Mouse (Mus musculus) liver, adult 2 months (tissue): ENCODE results near the gene Gdpd4.

Experiments used
- CTCF ChIP-seq: fragments of 200-500 bp; IDR thresholded peaks from 2 replicates; pipeline ENCODE4 v1.5.1; 2011; ENCODE audit warnings: low read depth, low read length, control low read depth
- POLR2A ChIP-seq: fragments of 200-500 bp; IDR thresholded peaks from 2 replicates; pipeline ENCODE4 v1.6.1; 2011; ENCODE audit warnings: low read length, control low read depth; ENCODE audit not compliant: insufficient read depth; ENCODE audit errors: extremely low read depth

GRCm38 (mm10) chr7:97944485-97944884, 24.7 kb downstream of the Gdpd4 start:
- TF ChIP-seq POLR2A (no peak), CTCF (no peak)
